ENCODE assay signal across 28 mouse cellular contexts in the genomic region with DNA sequence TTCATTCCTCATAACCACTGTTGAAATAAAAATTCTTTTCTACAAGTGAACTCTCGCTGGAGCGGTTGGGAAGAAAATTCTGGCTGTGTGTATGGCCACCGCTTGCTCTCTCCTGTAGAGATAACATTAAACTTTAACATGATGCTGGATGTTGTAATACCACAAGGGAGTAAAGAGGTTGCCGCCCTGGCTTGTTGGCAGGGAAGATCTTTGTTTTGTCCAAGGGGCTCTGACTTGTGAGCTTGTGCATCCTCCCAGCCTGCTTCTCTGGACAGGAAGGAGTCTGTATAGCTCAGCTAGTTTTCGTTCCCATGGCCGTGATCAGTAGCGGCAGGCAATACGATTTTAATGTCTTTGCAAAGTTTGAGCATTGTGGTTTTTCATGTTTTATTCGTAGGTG.
DNase-seq lines count a peak whose midpoint lies in the region; ATAC-seq lines count a peak whose summit lies in the region.
"Had no signal": no experiment of that assay in that cellular context is flagged by ENCODE, and none has a peak within 500 bp of the region (broad histone marks: within the 10 kb centered on the region; RNA-seq: fewer than 3 reads in every experiment).

No protein-coding gene starts in this region.

- peaks cover 41% of the 10 kb centered on the region for H3K4me1 ChIP-seq in heart, embryonic 10.5 days
- no peaks in the 10 kb centered on the region for H3K4me1 ChIP-seq in intestine, embryonic 16.5 days (ENCODE audit: control insufficient read depth, insufficient read depth, low read length)
- H3K4me1 ChIP-seq: stomach, embryonic 15.5 days had no signal

- 0 out of 2 replicates have a peak, but pooled peaks cover 7% of the 10 kb centered on the region for H3K9me3 ChIP-seq in heart, embryonic 10.5 days
- 0 out of 2 replicates have a peak, but pooled peaks cover 3% of the 10 kb centered on the region for H3K9me3 ChIP-seq in intestine, embryonic 16.5 days (ENCODE audit: control insufficient read depth, low read length)
- H3K9me3 ChIP-seq: embryonic facial prominence, embryonic 13.5 days; G1E; hindbrain, embryonic 13.5 days; neural tube, embryonic 13.5 days; stomach, embryonic 15.5 days had no signal

- no peak overlapping the region for H3K9ac ChIP-seq in intestine, embryonic 16.5 days (ENCODE audit: low read depth, low read length)
- H3K9ac ChIP-seq: embryonic facial prominence, embryonic 13.5 days; hindbrain, embryonic 13.5 days; midbrain, embryonic 13.5 days; neural tube, embryonic 13.5 days; stomach, embryonic 15.5 days had no signal

- ATAC-seq in intestine, embryonic 16.5 days, result no peak
- ATAC-seq: forebrain, embryonic 16.5 days; intestine, postnatal 0 days; midbrain, embryonic 13.5 days; Patski had no signal

- intact Hi-C loops in heart, postnatal 10 days (cut with DNase I), result no loop called here

- peaks cover 14% of the 10 kb centered on the region for H3K36me3 ChIP-seq in heart, embryonic 10.5 days
- H3K36me3 ChIP-seq in intestine, embryonic 16.5 days (ENCODE audit: control insufficient read depth, insufficient read depth, low read length), result 0 out of 2 replicates have a peak, but pooled peaks cover 2% of the 10 kb centered on the region
- H3K36me3 ChIP-seq: G1E; stomach, embryonic 15.5 days had no signal

- no peak overlapping the region for H3K4me2 ChIP-seq in intestine, embryonic 16.5 days (ENCODE audit: low read depth, low read length)
- H3K4me2 ChIP-seq: embryonic facial prominence, embryonic 13.5 days; hindbrain, embryonic 13.5 days; midbrain, embryonic 13.5 days; neural tube, embryonic 13.5 days; stomach, embryonic 15.5 days had no signal

- H3K27ac ChIP-seq in heart, embryonic 10.5 days, result no peak overlapping the region
- H3K27ac ChIP-seq in intestine, embryonic 16.5 days (ENCODE audit: low read length), result no peak overlapping the region
- H3K27ac ChIP-seq: embryonic facial prominence, embryonic 13.5 days; forebrain, embryonic 10.5 days; hindbrain, embryonic 13.5 days; macrophage; midbrain, embryonic 13.5 days; neural tube, embryonic 13.5 days; stomach, embryonic 15.5 days had no signal

- 92% methylated on average over 9 of the region's 9 CpGs for WGBS in heart, embryonic 10.5 days
- WGBS in intestine, embryonic 16.5 days, result 92% methylated on average over 9 of the region's 9 CpGs

- no peaks in the 10 kb centered on the region for H3K27me3 ChIP-seq in heart, embryonic 10.5 days (ENCODE audit: insufficient read depth, poor library complexity, severe bottlenecking)
- H3K27me3 ChIP-seq in intestine, embryonic 16.5 days (replicated peaks; ENCODE audit: control insufficient read depth, insufficient read depth, low read length), result no peaks in the 10 kb centered on the region
- H3K27me3 ChIP-seq: embryonic facial prominence, embryonic 13.5 days; hindbrain, embryonic 13.5 days; neural tube, embryonic 13.5 days; Patski; stomach, embryonic 15.5 days had no signal

- DNase-seq in gastrocnemius, adult 18-20 months (ENCODE audit: low spot score), result peak; percentile 61
- no peak for DNase-seq in gastrocnemius, postnatal 4 days (ENCODE audit: low spot score in 2 of 2)
- DNase-seq in heart, postnatal 10 days, result peak; percentile 59 to 69
- no peak for DNase-seq in heart, embryonic 10.5 days (ENCODE audit: low spot score)
- peak; percentile 52 for DNase-seq in urinary bladder, postnatal 14 days (ENCODE audit: low spot score)
- DNase-seq in urinary bladder, postnatal 10 days (ENCODE audit: low spot score), result no peak
- peak; percentile 45 for DNase-seq in skeletal muscle tissue, adult 2 months (ENCODE audit: low read depth, low spot score)
- DNase-seq: adrenal gland, postnatal 25 days; cerebellum, adult 11-12 months; cerebellum, postnatal 10 days; kidney, adult 9 months; kidney, postnatal 10 days; layer of hippocampus, postnatal 36 days; liver; right cerebral cortex, postnatal 14 days; thymus, postnatal 14 days had no signal

- no peak overlapping the region for H3K4me3 ChIP-seq in heart, embryonic 10.5 days
- H3K4me3 ChIP-seq in intestine, embryonic 16.5 days (ENCODE audit: low read length), result no peak overlapping the region
- H3K4me3 ChIP-seq: embryonic facial prominence, embryonic 13.5 days; forebrain, embryonic 10.5 days; hindbrain, embryonic 13.5 days; midbrain, embryonic 13.5 days; neural tube, embryonic 13.5 days; stomach, embryonic 15.5 days had no signal

Comparison
In these comparisons a context has a peak if more than half of its experiments do, and no peak if none do; other contexts are left out.
1. DNase-seq: peak in gastrocnemius, adult 18-20 months (single experiment), heart, postnatal 10 days (2 of 2), urinary bladder, postnatal 14 days (single experiment) and skeletal muscle tissue, adult 2 months (single experiment); none in gastrocnemius, postnatal 4 days (0 of 2), heart, embryonic 10.5 days (single experiment) and urinary bladder, postnatal 10 days (single experiment).